Mouse (Mus musculus) neural tube, embryonic 14.5 days (tissue): ENCODE results near the gene Nudt6. TPM values are rescaled to one million over a fixed set of nuclear protein-coding genes. Genes with fewer than 3 reads are reported as not detected.

Experiments used
- ATAC-seq: fragments of 200-750 bp; cut with Nextera tagmentation; 2 replicates; pipeline ENCODE4 v1.8.0; 2017; ENCODE audit warnings: low read depth, mild to moderate bottlenecking, moderate TSS enrichment, moderate library complexity
- H3K27ac ChIP-seq: fragments of 300-500 bp; sonication (generic); 2 replicates; pipeline ENCODE4 v1.5.1; 2014; ENCODE audit warnings: low read depth, mild to moderate bottlenecking, control low read depth, low read length, moderate library complexity, mixed read lengths
- H3K27me3 ChIP-seq: fragments of 300-500 bp; sonication (generic); 2 replicates; pipeline ENCODE4 v1.6.1; 2014; ENCODE audit warnings: low read length; ENCODE audit not compliant: control insufficient read depth, insufficient read depth
- H3K36me3 ChIP-seq: fragments of 300-500 bp; sonication (generic); 2 replicates; pipeline ENCODE4 v1.6.1; 2014; ENCODE audit warnings: low read length, mixed read lengths; ENCODE audit not compliant: control insufficient read depth, insufficient read depth
- H3K4me1 ChIP-seq: fragments of 300-500 bp; sonication (generic); 2 replicates; pipeline ENCODE4 v1.6.1; 2014; ENCODE audit warnings: low read length; ENCODE audit not compliant: control insufficient read depth, insufficient read depth
- H3K4me2 ChIP-seq: fragments of 300-500 bp; sonication (generic); 2 replicates; pipeline ENCODE4 v1.6.1; 2014; ENCODE audit warnings: mild to moderate bottlenecking, low read depth, low read length, control low read depth
- H3K4me3 ChIP-seq: fragments of 300-500 bp; sonication (generic); 2 replicates; pipeline ENCODE4 v1.5.1; 2014; ENCODE audit warnings: low read depth, low read length, control low read depth, mixed read lengths
- H3K9ac ChIP-seq: fragments of 300-500 bp; sonication (generic); replicated peaks from 2 replicates; pipeline ENCODE4 v1.6.1; 2014; ENCODE audit warnings: low read depth, mild to moderate bottlenecking, control low read depth, low read length, mixed read lengths
- H3K9me3 ChIP-seq: fragments of 300-500 bp; sonication (generic); 2 replicates; pipeline ENCODE4 v1.6.1; 2016; ENCODE audit warnings: low read length; ENCODE audit not compliant: control insufficient read depth
- WGBS: fragments of 180-500 bp; shearing (Covaris S2); extraction: QIAGEN DNeasy Blood & Tissue Kit; methylation state at CpG from one replicate; pipeline ENCODE4 v1.1.7; 2014; 5-methylcytosine and 5-hydroxymethylcytosine counted together
- polyA plus RNA-seq: library from polyadenylated mRNA; unstranded; fragments of >200 nt; fragmentation: Nextera tagmentation; extraction: Ambion mirVana; gene quantifications from 2 replicates; pipeline ENCODE4 v1.2.1, GENCODE M21; 2014

Gene Nudt6
- polyA plus RNA-seq, 1 experiment from 2014 or later, result 8.6 TPM

- Histone ChIP-seq H3K9ac (no peak overlapping the region), H3K27ac (no peak overlapping the region), H3K4me2 (no peak overlapping the region), H3K4me1 (no peaks in the 10 kb centered on the region), H3K36me3 (no peaks in the 10 kb centered on the region), H3K4me3 (no peak overlapping the region), H3K27me3 (no peaks in the 10 kb centered on the region), H3K9me3 (no peaks in the 10 kb centered on the region)
- ATAC-seq, result no peak
- 71% methylated on average over 6 of the region's 6 CpGs for WGBS
Measured at GRCm38 (mm10) chr3:37378412-37378811, 41.6 kb downstream of the Nudt6 start.

- H3K4me1 ChIP-seq, result no peaks in the 10 kb centered on the region
- no peaks in the 10 kb centered on the region for H3K27me3 ChIP-seq
- no peak overlapping the region for H3K9ac ChIP-seq
- H3K4me2 ChIP-seq, result no peak overlapping the region
- 49% methylated on average over 6 of the region's 6 CpGs for WGBS
- H3K9me3 ChIP-seq, result no peaks in the 10 kb centered on the region
- ATAC-seq, result peak; percentile 44; the same call in 1 of the 2 replicates
- H3K36me3 ChIP-seq, result no peaks in the 10 kb centered on the region
- no peak overlapping the region for H3K4me3 ChIP-seq
- H3K27ac ChIP-seq, result no peak overlapping the region
Measured at GRCm38 (mm10) chr3:37377926-37378325, 42.1 kb downstream of the Nudt6 start.

GRCm38 (mm10) chr3:37373712-37374111 is 46.3 kb downstream of the Nudt6 start:
- Histone ChIP-seq H3K36me3 (no peaks in the 10 kb centered on the region), H3K4me2 (no peak overlapping the region), H3K27me3 (no peaks in the 10 kb centered on the region), H3K9me3 (no peaks in the 10 kb centered on the region), H3K27ac (no peak overlapping the region), H3K9ac (no peak overlapping the region), H3K4me1 (no peaks in the 10 kb centered on the region), H3K4me3 (no peak overlapping the region)
- 90% methylated on average over 11 of the region's 11 CpGs for WGBS
- no peak for ATAC-seq

GRCm38 (mm10) chr3:37370407-37370806 is 49.6 kb downstream of the Nudt6 start:
- H3K4me1 ChIP-seq, result no peaks in the 10 kb centered on the region
- H3K27ac ChIP-seq, result no peak overlapping the region
- ATAC-seq, result no peak
- no peak overlapping the region for H3K4me3 ChIP-seq
- H3K27me3 ChIP-seq, result no peaks in the 10 kb centered on the region
- 76% methylated on average over 4 of the region's 4 CpGs for WGBS
- H3K36me3 ChIP-seq, result no peaks in the 10 kb centered on the region
- no peak overlapping the region for H3K9ac ChIP-seq
- no peak overlapping the region for H3K4me2 ChIP-seq
- H3K9me3 ChIP-seq, result no peaks in the 10 kb centered on the region

- 65% methylated on average over 4 of the region's 4 CpGs for WGBS
- no peak overlapping the region for H3K9ac ChIP-seq
Measured at GRCm38 (mm10) chr3:37366381-37367053, 53.5 kb downstream of the Nudt6 start.

GRCm38 (mm10) chr3:37365976-37366375 is 54.0 kb downstream of the Nudt6 start:
- H3K27ac ChIP-seq, result no peak overlapping the region
- 61% methylated on average over 3 of the region's 3 CpGs for WGBS
- no peak overlapping the region for H3K9ac ChIP-seq
- ATAC-seq, result no peak
- no peak overlapping the region for H3K4me2 ChIP-seq
- H3K4me1 ChIP-seq, result no peaks in the 10 kb centered on the region
- H3K9me3 ChIP-seq, result no peaks in the 10 kb centered on the region
- H3K27me3 ChIP-seq, result no peaks in the 10 kb centered on the region
- H3K36me3 ChIP-seq, result no peaks in the 10 kb centered on the region
- no peak overlapping the region for H3K4me3 ChIP-seq

More at GRCm38 (mm10) chr3:37366381-37367053, 53.5 kb downstream of the Nudt6 start:
- Histone ChIP-seq H3K4me1 (no peaks in the 10 kb centered on the region), H3K36me3 (no peaks in the 10 kb centered on the region), H3K4me3 (no peak overlapping the region), H3K27ac (no peak overlapping the region), H3K27me3 (no peaks in the 10 kb centered on the region), H3K9me3 (no peaks in the 10 kb centered on the region), H3K4me2 (no peak overlapping the region)
- ATAC-seq, result no peak

GRCm38 (mm10) chr3:37365144-37365543 is 54.9 kb downstream of the Nudt6 start:
- no peaks in the 10 kb centered on the region for H3K27me3 ChIP-seq
- 89% methylated on average over 4 of the region's 4 CpGs for WGBS
- no peaks in the 10 kb centered on the region for H3K36me3 ChIP-seq
- H3K27ac ChIP-seq, result no peak overlapping the region
- no peak overlapping the region for H3K4me2 ChIP-seq
- H3K9me3 ChIP-seq, result no peaks in the 10 kb centered on the region
- H3K9ac ChIP-seq, result no peak overlapping the region
- ATAC-seq, result no peak
- no peak overlapping the region for H3K4me3 ChIP-seq
- no peaks in the 10 kb centered on the region for H3K4me1 ChIP-seq

GRCm38 (mm10) chr3:37360729-37361128 is 59.3 kb downstream of the Nudt6 start:
- no peak overlapping the region for H3K4me2 ChIP-seq
- no peak overlapping the region for H3K27ac ChIP-seq
- no peak overlapping the region for H3K4me3 ChIP-seq
- no peaks in the 10 kb centered on the region for H3K4me1 ChIP-seq
- no peak for ATAC-seq
- H3K27me3 ChIP-seq, result no peaks in the 10 kb centered on the region
- H3K9ac ChIP-seq, result no peak overlapping the region
- 89% methylated on average over 9 of the region's 9 CpGs for WGBS
- no peaks in the 10 kb centered on the region for H3K9me3 ChIP-seq
- H3K36me3 ChIP-seq, result no peaks in the 10 kb centered on the region
